Mouse (Mus musculus) spleen, adult 2 months (tissue): ENCODE results near the gene Fstl1. TPM values are rescaled to one million over a fixed set of nuclear protein-coding genes. Genes with fewer than 3 reads are reported as not detected.

Experiments
- DNase-seq, 2 experiments: peaks; one replicate each; pipeline versions ENCODE4 v3.0.0 to v3.0.0-alpha.2; 2012 to 2021; ENCODE audit warnings: low spot score in 2 of 2, low read depth in 1 of 2
- H3K27ac ChIP-seq: fragments of 200-500 bp; 2 replicates; pipeline ENCODE4 v1.5.1; 2012; ENCODE audit warnings: low read length, inconsistent platforms; ENCODE audit not compliant: insufficient read depth
- H3K27me3 ChIP-seq: fragments of 200-500 bp; 2 replicates; pipeline ENCODE4 v1.6.1; 2012; ENCODE audit warnings: mild to moderate bottlenecking, moderate library complexity, low read length, inconsistent platforms; ENCODE audit not compliant: control insufficient read depth, insufficient read depth
- H3K36me3 ChIP-seq: fragments of 200-500 bp; 2 replicates; pipeline ENCODE4 v1.6.1; 2012; ENCODE audit warnings: mild to moderate bottlenecking, low read length, inconsistent platforms; ENCODE audit not compliant: control insufficient read depth, insufficient read depth
- H3K4me1 ChIP-seq: fragments of 200-500 bp; 2 replicates; pipeline ENCODE4 v1.6.1; 2011; ENCODE audit warnings: inconsistent platforms; ENCODE audit not compliant: control insufficient read depth, insufficient read depth, insufficient read length
- H3K4me3 ChIP-seq: fragments of 200-500 bp; 2 replicates; pipeline ENCODE4 v1.5.1; 2011; ENCODE audit warnings: mild to moderate bottlenecking, inconsistent platforms; ENCODE audit not compliant: insufficient read depth, insufficient read length; ENCODE audit errors: extremely low read depth
- CTCF ChIP-seq: fragments of 200-500 bp; IDR thresholded peaks from 2 replicates; pipeline ENCODE4 v1.5.1; 2011; ENCODE audit warnings: mild to moderate bottlenecking, inconsistent platforms; ENCODE audit not compliant: insufficient read depth, insufficient read length, insufficient replicate concordance; ENCODE audit errors: extremely low read depth
- POLR2A ChIP-seq: fragments of 200-500 bp; IDR thresholded peaks from 2 replicates; pipeline ENCODE4 v1.6.1; 2011; ENCODE audit warnings: low read depth, low read length, inconsistent platforms
- WGBS: fragments of 180-500 bp; shearing (Covaris S2); methylation state at CpG from one replicate; pipeline ENCODE4 v1.1.7; 2018; 5-methylcytosine and 5-hydroxymethylcytosine counted together
- polyA plus RNA-seq: library from polyadenylated mRNA; depleted of rRNA; stranded (reverse); fragments of >200 nt; gene quantifications from 2 replicates; pipeline ENCODE4 v1.2.3, GENCODE M21; 2012

The Fstl1 gene
- polyA plus RNA-seq, 1 experiment, result 10.3 TPM

GRCm38 (mm10) chr16:37805746-37806495, 29.2 kb downstream of the Fstl1 start:
- TF ChIP-seq CTCF, result no peak
- no peak for TF ChIP-seq POLR2A
- no peak overlapping the region for H3K4me3 ChIP-seq
- no peak overlapping the region for H3K27ac ChIP-seq
- H3K36me3 ChIP-seq, result no peaks in the 10 kb centered on the region
- H3K4me1 ChIP-seq, result no peaks in the 10 kb centered on the region
- no peak for DNase-seq
- H3K27me3 ChIP-seq, result no peaks in the 10 kb centered on the region
- 86% methylated on average over 3 of the region's 3 CpGs for WGBS

GRCm38 (mm10) chr16:37807269-37807668, 30.6 kb downstream of the Fstl1 start:
- WGBS, result 92% methylated on average over 8 of the region's 8 CpGs
- TF ChIP-seq POLR2A (no peak), CTCF (no peak)
- H3K27ac ChIP-seq, result no peak overlapping the region
- no peaks in the 10 kb centered on the region for H3K36me3 ChIP-seq
- no peaks in the 10 kb centered on the region for H3K4me1 ChIP-seq
- no peak overlapping the region for H3K4me3 ChIP-seq
- H3K27me3 ChIP-seq, result no peaks in the 10 kb centered on the region
- no peak for DNase-seq

GRCm38 (mm10) chr16:37808866-37809622, 32.4 kb downstream of the Fstl1 start:
- no peak for DNase-seq
- 85% methylated on average over 10 of the region's 10 CpGs for WGBS
- no peak overlapping the region for H3K27ac ChIP-seq

GRCm38 (mm10) chr16:37809623-37809992, 32.9 kb downstream of the Fstl1 start:
- no peaks in the 10 kb centered on the region for H3K27me3 ChIP-seq
- TF ChIP-seq CTCF, result no peak
- TF ChIP-seq POLR2A, result no peak
- no peaks in the 10 kb centered on the region for H3K36me3 ChIP-seq
- H3K4me3 ChIP-seq, result no peak overlapping the region
- DNase-seq, result no peak
- H3K27ac ChIP-seq, result no peak overlapping the region
- 85% methylated on average over 6 of the region's 6 CpGs for WGBS
- peaks cover 8% of the 10 kb centered on the region; the same call in 1 of the 2 replicates for H3K4me1 ChIP-seq

More at GRCm38 (mm10) chr16:37808866-37809622, 32.4 kb downstream of the Fstl1 start:
- Histone ChIP-seq H3K27me3 (no peaks in the 10 kb centered on the region), H3K4me1 (peaks cover 8% of the 10 kb centered on the region; the same call in 1 of the 2 replicates), H3K36me3 (no peaks in the 10 kb centered on the region), H3K4me3 (no peak overlapping the region)
- no peak for TF ChIP-seq POLR2A

DNA sequence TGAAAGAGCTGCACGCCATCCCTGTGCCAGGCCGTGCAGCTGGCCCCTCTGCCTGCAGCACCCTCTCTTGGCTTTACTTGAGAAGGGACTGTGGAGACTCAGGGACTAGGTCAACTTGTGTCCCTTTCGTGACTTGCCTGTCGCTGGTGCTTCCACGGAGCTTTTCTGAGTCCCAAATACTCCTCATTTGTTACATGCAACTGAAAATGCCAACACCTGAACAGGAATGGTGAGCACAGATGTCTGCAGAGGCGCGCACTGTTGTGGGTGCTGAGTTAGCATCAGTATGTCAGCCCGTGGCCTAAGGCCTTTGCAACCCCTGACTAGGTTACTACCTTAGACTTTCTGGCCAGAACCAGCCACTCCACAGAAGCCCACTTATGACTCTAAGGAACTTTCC, 35.2 kb downstream of the Fstl1 start:
- Histone ChIP-seq H3K4me3 (no peak overlapping the region), H3K4me1 (peaks cover 8% of the 10 kb centered on the region; the same call in 1 of the 2 replicates), H3K27ac (no peak overlapping the region; the same call in 1 of the 2 replicates), H3K36me3 (no peaks in the 10 kb centered on the region), H3K27me3 (no peaks in the 10 kb centered on the region)
- TF ChIP-seq POLR2A (no peak), CTCF (no peak)
- 94% methylated on average over 8 of the region's 8 CpGs for WGBS
- DNase-seq, result no peak

DNA sequence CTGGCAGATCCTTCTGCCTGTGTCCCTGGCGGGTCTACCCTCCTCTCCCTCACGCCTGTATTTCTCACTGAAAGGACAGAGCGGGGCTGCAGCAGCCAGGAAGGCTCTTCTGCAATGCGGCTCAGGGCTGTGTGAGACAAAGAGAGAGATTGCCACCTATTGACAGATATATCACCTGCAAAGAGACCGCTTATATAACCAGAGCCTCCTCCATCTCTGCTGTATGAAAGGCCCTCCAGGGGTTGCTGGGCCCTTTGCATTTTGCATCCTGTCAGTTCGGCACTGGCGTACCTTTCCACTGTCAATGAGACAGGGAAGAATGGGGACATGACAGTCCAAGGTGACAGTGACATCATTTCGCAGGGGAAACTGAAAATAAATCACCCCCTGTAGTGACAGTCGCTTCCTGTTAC, 35.8 kb downstream of the Fstl1 start:
- TF ChIP-seq CTCF, result peak; percentile 9; the same call in 1 of the 2 replicates
- TF ChIP-seq POLR2A, result no peak
- Histone ChIP-seq H3K36me3 (no peaks in the 10 kb centered on the region), H3K4me3 (no peak overlapping the region), H3K4me1 (peaks cover 8% of the 10 kb centered on the region; the same call in 1 of the 2 replicates), H3K27me3 (no peaks in the 10 kb centered on the region), H3K27ac (no peak overlapping the region)
- peak in 1 of 2 experiments; percentile 12 for DNase-seq
- 30% methylated on average over 9 of the region's 9 CpGs for WGBS

GRCm38 (mm10) chr16:37813691-37814382, 37.2 kb downstream of the Fstl1 start:
- Histone ChIP-seq H3K27me3 (no peaks in the 10 kb centered on the region), H3K27ac (no peak overlapping the region), H3K4me3 (no peak overlapping the region), H3K36me3 (no peaks in the 10 kb centered on the region), H3K4me1 (peaks cover 8% of the 10 kb centered on the region; the same call in 1 of the 2 replicates)
- WGBS, result 62% methylated on average over 5 of the region's 5 CpGs
- no peak for DNase-seq
- TF ChIP-seq CTCF (no peak), POLR2A (no peak)
